Comparison of ENCODE assay signal across 20 mouse cellular contexts in genomic region chr13:95942587-95942986, GRCm38 (mm10). TPM values are rescaled to one million over a fixed set of nuclear protein-coding genes. Genes with fewer than 3 reads are reported as not detected.
DNase-seq lines count a peak whose midpoint lies in the region; ATAC-seq and TF ChIP-seq lines count a peak whose summit lies in the region.
"Had no signal": no experiment of that assay in that cellular context is flagged by ENCODE, and none has a peak within 500 bp of the region (broad histone marks: within the 10 kb centered on the region; RNA-seq: fewer than 3 reads in every experiment).

No protein-coding gene starts in this region.

- H3K4me3 ChIP-seq in bone marrow, adult 2 months (replicated peaks; ENCODE audit: control insufficient read depth, low read depth, low read length): no peak overlapping the region
- H3K4me3 ChIP-seq in stomach, postnatal 0 days (ENCODE audit: low read depth, low read length): no peak overlapping the region
- no peak overlapping the region for H3K4me3 ChIP-seq in intestine, postnatal 0 days (ENCODE audit: low read depth, low read length)
- H3K4me3 ChIP-seq: embryonic facial prominence, embryonic 10.5 days; erythroblast, embryonic 14.5 days; forebrain, embryonic 15.5 days; left cerebral cortex, adult 2 months; limb, embryonic 10.5 days; midbrain, embryonic 13.5 days had no signal

- no peak for DNase-seq in frontal cortex, adult 2 months (ENCODE audit: extremely low spot score in 1 of 2, low spot score in 1 of 2)
- peak; percentile 23 for DNase-seq in right cerebral cortex, adult 18-20 months
- no peak for DNase-seq in right cerebral cortex, postnatal 25 days
- no peak for DNase-seq in stomach, postnatal 0 days (ENCODE audit: low spot score)
- DNase-seq: cerebellum, adult 11 months; cerebellum, postnatal 25 days; heart, adult 18-20 months; kidney, postnatal 10 days; lung, adult 2 months had no signal

- TF ChIP-seq POLR2A in bone marrow, adult 2 months (IDR thresholded peaks at IDR 0.05; ENCODE audit: borderline replicate concordance, control insufficient read depth, low read depth, low read length): no peak

- no peaks in the 10 kb centered on the region for H3K36me3 ChIP-seq in stomach, postnatal 0 days (ENCODE audit: control insufficient read depth, insufficient read depth, low read length)
- no peaks in the 10 kb centered on the region for H3K36me3 ChIP-seq in intestine, postnatal 0 days (ENCODE audit: control insufficient read depth, insufficient read depth)
- H3K36me3 ChIP-seq: embryonic facial prominence, embryonic 10.5 days; forebrain, embryonic 15.5 days; limb, embryonic 10.5 days; midbrain, embryonic 13.5 days had no signal

- no peak for TF ChIP-seq EP300 in stomach, postnatal 0 days (optimal IDR thresholded peaks at IDR 0.05)

- no peak for TF ChIP-seq CTCF in bone marrow, adult 2 months (IDR thresholded peaks at IDR 0.05; ENCODE audit: control insufficient read depth, insufficient read depth, low read length)
- TF ChIP-seq CTCF in stomach, postnatal 0 days (IDR thresholded peaks at IDR 0.05; ENCODE audit: low read depth): no peak
- TF ChIP-seq CTCF in intestine, postnatal 0 days (IDR thresholded peaks at IDR 0.05; ENCODE audit: low read depth): no peak

- H3K4me1 ChIP-seq in bone marrow, adult 2 months (ENCODE audit: control insufficient read depth, insufficient read depth, low read length): peaks cover 14% of the 10 kb centered on the region
- H3K4me1 ChIP-seq in stomach, postnatal 0 days (replicated peaks; ENCODE audit: control insufficient read depth, insufficient read depth): no peaks in the 10 kb centered on the region
- H3K4me1 ChIP-seq in intestine, postnatal 0 days (replicated peaks; ENCODE audit: control insufficient read depth, insufficient read depth, low read length): no peaks in the 10 kb centered on the region
- H3K4me1 ChIP-seq: forebrain, embryonic 15.5 days; limb, embryonic 10.5 days had no signal

- no peaks in the 10 kb centered on the region for H3K9me3 ChIP-seq in stomach, postnatal 0 days (ENCODE audit: control insufficient read depth, low read length)
- no peaks in the 10 kb centered on the region for H3K9me3 ChIP-seq in intestine, postnatal 0 days (ENCODE audit: control insufficient read depth)
- H3K9me3 ChIP-seq: embryonic facial prominence, embryonic 10.5 days; forebrain, embryonic 15.5 days; limb, embryonic 10.5 days; midbrain, embryonic 13.5 days had no signal

- ATAC-seq in frontal cortex, adult (ENCODE audit: low TSS enrichment): peak; percentile 78
- peak; percentile 22 for ATAC-seq in megakaryocyte, adult 5-6 weeks (ENCODE audit: poor library complexity, severe bottlenecking)
- ATAC-seq in stomach, postnatal 0 days (ENCODE audit: low FRiP score, low TSS enrichment): no peak
- no peak for ATAC-seq in intestine, postnatal 0 days
- ATAC-seq: forebrain, embryonic 15.5 days; midbrain, embryonic 13.5 days had no signal

- H3K4me2 ChIP-seq in stomach, postnatal 0 days (replicated peaks; ENCODE audit: low read depth): no peak overlapping the region
- H3K4me2 ChIP-seq in intestine, postnatal 0 days (replicated peaks; ENCODE audit: low read depth): no peak overlapping the region
- H3K4me2 ChIP-seq: forebrain, embryonic 15.5 days; liver, embryonic 11.5 days; midbrain, embryonic 13.5 days had no signal

- no peaks in the 10 kb centered on the region for H3K27me3 ChIP-seq in stomach, postnatal 0 days (ENCODE audit: control insufficient read depth, insufficient read depth, low read length)
- H3K27me3 ChIP-seq in intestine, postnatal 0 days (replicated peaks; ENCODE audit: control insufficient read depth, insufficient read depth, low read length): no peaks in the 10 kb centered on the region
- H3K27me3 ChIP-seq: forebrain, embryonic 15.5 days; midbrain, embryonic 13.5 days had no signal

- 6% methylated on average over 2 of the region's 2 CpGs for WGBS in bone marrow, adult 2 months
- 73% methylated on average over 2 of the region's 2 CpGs for WGBS in stomach, postnatal 0 days
- WGBS in intestine, postnatal 0 days: 73% methylated on average over 2 of the region's 2 CpGs

- H3K9ac ChIP-seq in stomach, postnatal 0 days (ENCODE audit: low read length): no peak overlapping the region
- H3K9ac ChIP-seq in intestine, postnatal 0 days (ENCODE audit: low read depth, low read length): no peak overlapping the region
- H3K9ac ChIP-seq: forebrain, embryonic 15.5 days; midbrain, embryonic 13.5 days had no signal

- H3K27ac ChIP-seq in bone marrow, adult 2 months (ENCODE audit: control insufficient read depth, insufficient read depth, low read depth, low read length, poor library complexity): peak overlapping the region; percentile 39; the same call in 1 of the 2 replicates
- no peak overlapping the region for H3K27ac ChIP-seq in stomach, postnatal 0 days (replicated peaks)
- H3K27ac ChIP-seq in intestine, postnatal 0 days (ENCODE audit: low read depth, low read length): no peak overlapping the region
- H3K27ac ChIP-seq: embryonic facial prominence, embryonic 10.5 days; forebrain, embryonic 15.5 days; left cerebral cortex, adult 2 months; limb, embryonic 10.5 days; midbrain, embryonic 13.5 days had no signal

RNA-seq across cellular contexts. Expression of gene Iqgap2, which starts 50.9 kb away (rescaled TPM):
- 5.5 and 5.7 TPM in 2 replicates for polyA plus RNA-seq in frontal cortex, adult 2 months (2012; rRNA removed)
- 15.5 TPM in 2 replicates for polyA plus RNA-seq in bone marrow, adult 2 months (2011; ENCODE audit: insufficient read depth, insufficient read length, low replicate concordance, missing spikeins)
- 143 and 152 TPM in 2 replicates for total RNA-seq in megakaryocyte, adult 5-6 weeks (2015)
- 223 and 240 TPM in 2 replicates for total RNA-seq in megakaryocyte, adult 5-6 weeks (2017)
- 15.3 and 16.5 TPM in 2 replicates for polyA plus RNA-seq in stomach, postnatal 0 days (2015; fragmentation: Nextera tagmentation; extraction: Ambion mirVana)
- polyA plus RNA-seq in intestine, postnatal 0 days (2015; fragmentation: Nextera tagmentation; extraction: Ambion mirVana): 31.5 and 35.9 TPM in 2 replicates

Comparison
In these comparisons a context has a peak if more than half of its experiments do, and no peak if none do; other contexts are left out.
1. ATAC-seq: peak in frontal cortex, adult (single experiment) and megakaryocyte, adult 5-6 weeks (single experiment); none in stomach, postnatal 0 days (single experiment) and intestine, postnatal 0 days (single experiment).